In the genomic region with DNA sequence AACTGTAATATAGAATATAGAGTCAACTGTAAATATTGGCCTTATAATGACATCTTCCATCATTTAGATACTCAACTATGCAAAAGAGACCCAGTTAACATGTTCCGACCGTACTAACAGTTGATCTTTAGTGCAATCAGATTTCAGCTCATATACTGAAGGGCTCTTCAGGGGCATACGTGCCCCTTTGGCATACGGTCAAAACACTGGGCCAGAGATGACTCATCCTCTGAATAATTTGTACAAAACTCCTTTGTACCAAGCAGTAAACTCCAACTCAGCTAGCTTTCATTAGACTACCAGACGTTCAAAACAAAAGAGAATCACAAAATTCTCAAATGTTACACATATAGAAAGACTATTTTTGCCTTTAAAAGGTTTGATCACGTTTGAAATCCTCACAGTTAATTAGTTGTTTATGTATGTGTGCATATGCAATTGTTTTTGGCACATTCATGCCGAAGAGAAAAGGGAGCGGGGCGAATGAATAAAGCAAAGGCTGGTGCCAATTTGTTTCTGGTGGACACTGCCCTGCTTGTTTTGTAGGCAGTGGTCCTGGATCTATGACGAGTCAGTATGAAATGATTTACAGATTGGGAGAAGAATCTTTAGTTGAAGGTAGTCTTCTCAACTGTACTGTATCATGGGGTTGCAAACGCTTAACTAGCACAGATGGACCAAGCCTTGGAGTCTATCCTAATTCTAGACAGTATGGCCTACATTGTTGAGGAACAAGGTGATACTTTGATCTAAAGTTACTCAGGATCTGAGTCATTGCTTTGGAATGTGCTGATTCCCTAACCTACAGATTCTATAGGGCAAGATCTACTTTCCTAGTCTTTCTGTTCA, we compare ENCODE assay signal across 18 mouse cellular contexts. TPM values are rescaled to one million over a fixed set of nuclear protein-coding genes. Genes with fewer than 3 reads are reported as not detected.
DNase-seq lines count a peak whose midpoint lies in the region.
"Had no signal": no experiment of that assay in that cellular context is flagged by ENCODE, and none has a peak within 500 bp of the region (broad histone marks: within the 10 kb centered on the region; RNA-seq: fewer than 3 reads in every experiment).

No protein-coding gene starts in this region.

- DNase-seq in cerebellum, postnatal 10 days, result peak; percentile 49 to 55
- no peak for DNase-seq in cerebellum, adult 11-12 months
- peak; percentile 28 for DNase-seq in layer of hippocampus, adult 11-12 months (ENCODE audit: low spot score)
- no peak for DNase-seq in layer of hippocampus, postnatal 14 days (ENCODE audit: low spot score in 2 of 2)
- DNase-seq in adrenal gland, postnatal 14 days, result peak; percentile 10
- peak; percentile 85 for DNase-seq in brain, adult 2 months (ENCODE audit: low read depth, low spot score)
- no peak for DNase-seq in natural killer cell, adult 2 months (ENCODE audit: low spot score in 2 of 2)
- DNase-seq: embryo, embryonic 11 days; gastrocnemius, postnatal 10 days; heart, adult 18-20 months; heart, postnatal 4 days; kidney, adult 8-10 months; kidney, postnatal 36 days; lung, postnatal 10 days; midbrain, embryonic 14.5 days; spleen, adult 18-20 months; thymus, adult 18-20 months had no signal

RNA-seq across cellular contexts. Expression of a gene that starts 8.3 kb away (rescaled TPM):
- total RNA-seq in layer of hippocampus, postnatal 14 days (2021), result 100 to 1,000 TPM; 266 to 270 TPM
- total RNA-seq in adrenal gland, postnatal 14 days (2021), result 5.3 and 5.9 TPM in 2 replicates
- total RNA-seq: megakaryocyte, adult 5-6 weeks had no signal

Comparison
In these comparisons a context has a peak if more than half of its experiments do, and no peak if none do; other contexts are left out.
1. DNase-seq: peak in cerebellum, postnatal 10 days (2 of 2), layer of hippocampus, adult 11-12 months (single experiment), adrenal gland, postnatal 14 days (single experiment) and brain, adult 2 months (single experiment); none in cerebellum, adult 11-12 months (single experiment), layer of hippocampus, postnatal 14 days (0 of 2) and natural killer cell, adult 2 months (0 of 2).
2. RNA of a gene that starts 8.3 kb away (total RNA-seq): 266 to 270 TPM in layer of hippocampus, postnatal 14 days; 5.3 to 5.9 TPM in adrenal gland, postnatal 14 days; every median in the first group is over 10 times any median in the second.